Mouse (Mus musculus): ENCODE measurements around the gene Slc25a29.

The Slc25a29 gene

DNA sequence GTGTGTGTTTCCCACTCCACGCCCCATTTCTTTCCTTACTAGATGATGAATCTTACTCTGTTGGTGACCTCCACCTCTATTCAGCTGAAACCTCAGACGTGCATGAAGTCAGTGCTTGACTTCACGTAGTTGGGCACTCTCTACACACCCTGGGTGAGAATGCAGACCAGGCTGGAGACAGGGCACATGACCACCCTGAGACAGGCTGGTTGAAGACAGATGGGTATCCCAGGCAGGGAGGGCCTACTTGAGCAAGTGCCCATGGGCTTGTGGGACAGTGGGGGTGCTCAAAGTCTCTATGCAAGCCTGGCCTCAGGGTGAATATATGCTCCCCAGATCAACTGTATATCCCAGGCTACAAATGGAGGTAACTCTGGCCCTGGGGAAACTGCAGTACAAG is 1.3 kb downstream of the Slc25a29 start:
- no peak for DNase-seq (ENCODE audit: low read depth, low spot score)

DNA sequence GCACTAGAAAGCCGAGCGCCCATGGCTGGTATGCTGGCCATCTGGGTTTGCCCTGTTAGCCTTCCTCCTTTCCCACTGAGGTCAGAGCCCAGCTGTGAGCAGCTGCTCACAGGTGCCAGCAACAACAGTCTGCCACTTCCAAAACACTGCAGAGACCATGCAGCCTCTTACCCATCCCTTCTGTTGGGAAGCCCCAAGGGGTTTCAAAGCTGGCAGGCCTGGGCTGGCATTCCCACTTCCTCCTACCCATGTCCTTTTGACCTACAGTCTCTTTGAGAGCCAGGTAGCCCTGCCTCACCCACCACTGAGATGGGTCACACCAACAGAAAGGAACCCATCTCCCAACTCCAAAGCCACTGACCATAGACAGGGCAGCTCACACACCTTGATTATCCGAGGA is 2.3 kb downstream of the Slc25a29 start:
- no peak for DNase-seq (ENCODE audit: low read depth, low spot score)

DNA sequence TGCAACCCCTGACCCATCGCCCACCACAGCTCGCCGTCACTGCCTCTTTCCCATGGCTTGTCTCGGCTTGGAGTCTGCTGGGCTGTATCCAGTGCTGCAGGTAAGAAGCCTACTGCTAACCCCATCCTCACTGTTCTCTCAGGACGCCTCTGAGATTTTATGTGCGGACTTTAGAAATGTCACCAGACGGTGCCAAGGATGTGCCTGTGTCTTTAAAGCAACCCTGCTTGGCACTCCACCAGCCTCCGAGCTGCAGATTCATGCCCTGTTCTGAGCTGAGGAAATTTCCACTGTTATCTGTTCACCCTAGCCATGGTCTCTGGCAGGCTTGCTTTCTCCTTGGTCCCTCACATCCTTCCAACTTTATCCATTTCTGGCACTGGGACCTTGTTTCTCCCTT is 2.8 kb downstream of the Slc25a29 start:
- DNase-seq (ENCODE audit: low read depth, low spot score) = no peak

DNA sequence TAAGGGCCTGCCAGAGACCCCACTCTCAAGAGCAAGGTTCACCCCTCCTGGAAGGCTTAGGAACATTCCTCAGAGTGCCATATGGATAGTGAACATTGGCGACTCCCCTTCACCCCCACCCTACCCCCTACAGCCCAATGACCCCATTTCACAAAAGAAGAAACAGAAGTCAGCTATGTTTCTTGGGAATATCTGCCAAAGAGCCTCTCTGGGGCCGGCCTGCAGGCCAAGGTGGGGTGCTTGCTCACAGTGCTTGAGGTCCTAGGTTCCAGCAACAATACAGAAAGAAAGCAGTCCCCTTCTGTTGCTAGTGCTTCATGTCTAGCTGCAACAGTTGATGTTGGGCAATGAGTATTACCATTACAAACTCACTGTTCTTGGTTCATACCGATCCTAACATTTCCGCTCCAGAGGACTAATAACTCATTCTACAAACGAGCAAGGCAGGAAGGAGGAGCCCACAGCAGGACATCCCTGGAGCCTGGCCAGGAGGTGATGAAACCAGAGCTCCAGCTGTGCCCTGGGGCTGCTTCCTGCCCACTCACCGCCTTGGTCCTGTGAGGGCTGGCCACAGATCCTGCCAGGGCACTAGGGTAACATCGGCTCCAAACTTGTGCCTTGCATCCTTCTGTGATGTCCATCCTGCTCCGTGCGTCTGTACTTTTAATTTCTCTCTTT is 3.6 kb downstream of the Slc25a29 start:
- DNase-seq (ENCODE audit: low read depth, low spot score) = no peak

DNA sequence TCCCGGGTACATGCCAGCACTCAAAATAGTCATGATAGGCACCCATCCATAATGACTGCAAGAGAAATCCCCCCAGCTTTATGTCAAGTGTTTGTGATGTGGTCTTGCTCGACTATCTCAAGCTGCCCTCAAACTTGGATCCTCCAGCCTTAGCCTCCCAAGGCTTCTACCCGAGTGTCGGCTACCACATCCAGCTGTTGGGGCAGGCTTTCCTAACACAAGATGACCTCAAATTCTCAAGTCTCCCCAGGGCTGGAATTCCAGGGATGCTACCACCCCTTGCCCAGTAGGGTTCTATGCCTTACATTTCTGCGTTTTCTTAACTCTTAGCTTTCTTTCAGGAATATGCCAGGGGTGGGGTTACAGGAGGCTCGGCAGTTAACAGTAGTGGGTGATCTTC is 5.3 kb downstream of the Slc25a29 start:
- no peak for DNase-seq (ENCODE audit: low read depth, low spot score)

DNA sequence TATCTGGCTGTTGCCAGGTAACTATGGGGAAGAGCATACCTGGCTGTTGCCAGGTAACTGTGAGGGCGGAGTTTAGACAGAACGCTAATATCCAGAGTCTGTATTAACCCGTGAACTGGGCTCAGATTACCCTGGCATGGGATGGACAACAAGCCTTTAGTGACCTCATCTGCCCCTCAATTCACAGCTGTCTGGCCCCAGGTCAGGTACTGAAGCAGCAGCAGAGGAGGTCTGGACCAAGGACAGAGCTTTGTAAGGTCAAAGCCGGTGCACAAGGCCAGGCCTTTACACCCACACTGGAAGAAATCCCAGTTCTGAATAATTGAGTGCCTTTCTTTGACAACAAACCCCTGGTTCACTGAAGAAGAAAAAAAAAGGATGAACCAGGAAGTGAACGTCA is 6.0 kb downstream of the Slc25a29 start:
- no peak for DNase-seq (ENCODE audit: low read depth, low spot score)

DNA sequence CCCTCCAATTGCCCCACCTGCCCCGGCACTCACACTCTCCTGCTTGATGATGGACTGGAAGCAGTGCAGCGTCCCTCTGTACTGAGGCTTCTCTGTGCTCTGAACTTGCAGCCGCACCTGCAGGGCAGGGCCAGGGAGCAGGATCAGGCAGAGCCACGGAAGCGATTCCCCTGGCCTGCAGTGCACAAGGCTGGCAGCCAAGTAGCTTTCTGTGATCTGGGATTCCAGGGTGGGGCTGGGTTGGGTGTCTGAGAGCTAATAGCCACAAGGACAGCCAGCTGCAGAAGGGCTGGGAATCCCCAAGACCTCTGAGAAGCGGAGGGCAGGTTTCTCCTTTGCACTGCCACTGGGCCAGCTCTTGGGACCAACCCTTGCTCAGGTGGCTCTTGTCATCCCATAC is 8.0 kb downstream of the Slc25a29 start:
- no peak for DNase-seq (ENCODE audit: low read depth, low spot score)

DNA sequence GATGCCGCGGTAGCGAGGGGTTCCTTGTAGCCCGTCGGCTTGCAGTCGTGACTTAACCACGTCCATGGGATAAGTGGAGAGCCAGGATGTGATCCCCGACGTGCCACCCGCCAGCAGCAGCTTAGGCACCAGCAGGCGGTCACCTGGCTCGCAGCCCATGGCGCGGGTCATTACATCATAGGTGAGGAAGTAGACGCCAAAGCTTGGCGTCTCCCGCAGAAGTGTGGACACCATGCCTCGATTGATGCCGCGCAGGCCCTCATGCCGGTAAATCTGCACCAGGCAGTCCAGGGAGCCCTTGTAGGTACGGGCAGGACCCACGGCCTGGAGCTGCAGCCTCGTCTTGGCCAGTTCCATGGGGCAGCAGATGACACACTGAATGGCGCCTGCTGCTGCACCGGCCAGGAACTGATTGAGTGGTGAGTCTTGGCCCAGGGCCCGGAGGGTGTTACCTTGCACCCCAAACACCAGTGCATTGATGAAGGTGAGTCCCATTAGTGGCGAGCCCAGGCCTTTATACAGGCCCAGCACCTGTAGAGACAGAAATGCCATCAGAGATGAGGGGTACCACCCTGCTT is 8.6 kb downstream of the Slc25a29 start:
- no peak for DNase-seq (ENCODE audit: low read depth, low spot score)

DNA sequence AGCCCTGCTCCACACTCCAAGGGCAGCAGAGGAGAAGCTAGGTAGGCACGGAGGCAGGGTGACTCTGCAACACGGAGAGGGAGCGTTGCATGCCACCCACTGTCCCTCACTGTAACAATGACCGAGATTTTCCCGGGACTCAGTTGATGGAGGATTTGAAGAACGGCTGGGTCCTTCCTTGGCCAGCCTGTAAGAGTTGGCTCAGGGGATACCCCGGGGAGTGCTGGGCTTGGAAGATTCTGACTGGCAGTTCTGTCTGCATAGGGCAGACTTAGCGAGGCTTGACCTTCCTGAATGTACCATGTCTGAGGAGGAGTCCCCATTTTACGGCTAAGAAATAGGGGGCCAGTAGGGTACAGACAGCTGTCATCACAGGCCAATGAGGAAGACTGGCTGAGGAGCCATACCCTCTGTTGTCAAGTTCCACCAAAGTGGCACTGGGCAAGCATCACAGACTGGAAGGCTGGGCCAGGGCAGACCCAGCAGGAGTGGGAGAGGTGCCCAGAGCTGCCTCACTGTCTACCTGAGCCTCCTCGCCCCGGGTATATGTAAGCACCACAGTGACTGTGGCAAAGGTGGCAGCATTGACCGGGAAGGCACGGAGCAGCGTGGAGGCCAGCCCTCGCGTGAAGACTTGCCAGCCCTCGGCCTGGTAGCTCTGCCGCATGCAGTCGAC is 9.3 kb downstream of the Slc25a29 start:
- DNase-seq (ENCODE audit: low read depth, low spot score) = no peak

DNA sequence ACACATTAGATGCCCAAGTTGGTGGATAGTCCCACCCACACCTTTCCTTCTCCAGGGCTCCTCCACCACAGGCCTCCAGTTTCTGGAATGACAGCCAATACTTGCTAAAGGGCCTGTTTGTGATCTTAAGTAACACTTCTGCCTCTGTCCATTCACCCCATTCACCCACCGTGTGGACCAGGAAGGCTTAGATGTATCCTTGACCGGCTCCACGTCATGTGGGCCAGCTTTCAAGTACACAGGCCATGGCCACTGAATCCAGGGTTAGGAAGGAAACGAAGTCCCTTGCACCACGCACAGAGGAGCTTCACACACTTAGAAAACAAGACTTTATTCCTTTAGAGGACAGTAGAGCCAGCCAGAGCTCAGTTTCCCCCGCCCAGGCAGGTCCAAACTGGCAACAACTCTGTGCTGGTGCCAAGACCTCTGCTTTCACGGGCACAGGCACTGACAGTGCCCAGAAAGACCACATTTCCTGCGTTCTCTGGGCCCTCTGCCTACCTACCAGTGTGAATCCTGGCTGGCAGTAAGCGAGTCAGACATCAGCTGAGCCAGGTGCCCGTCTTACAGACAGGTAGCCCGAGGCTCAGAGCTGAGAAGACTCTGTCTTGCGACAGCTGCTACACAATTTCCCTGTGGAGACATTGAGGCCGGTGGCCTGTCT is 10.0 kb downstream of the Slc25a29 start:
- DNase-seq (ENCODE audit: low read depth, low spot score) = no peak

DNA sequence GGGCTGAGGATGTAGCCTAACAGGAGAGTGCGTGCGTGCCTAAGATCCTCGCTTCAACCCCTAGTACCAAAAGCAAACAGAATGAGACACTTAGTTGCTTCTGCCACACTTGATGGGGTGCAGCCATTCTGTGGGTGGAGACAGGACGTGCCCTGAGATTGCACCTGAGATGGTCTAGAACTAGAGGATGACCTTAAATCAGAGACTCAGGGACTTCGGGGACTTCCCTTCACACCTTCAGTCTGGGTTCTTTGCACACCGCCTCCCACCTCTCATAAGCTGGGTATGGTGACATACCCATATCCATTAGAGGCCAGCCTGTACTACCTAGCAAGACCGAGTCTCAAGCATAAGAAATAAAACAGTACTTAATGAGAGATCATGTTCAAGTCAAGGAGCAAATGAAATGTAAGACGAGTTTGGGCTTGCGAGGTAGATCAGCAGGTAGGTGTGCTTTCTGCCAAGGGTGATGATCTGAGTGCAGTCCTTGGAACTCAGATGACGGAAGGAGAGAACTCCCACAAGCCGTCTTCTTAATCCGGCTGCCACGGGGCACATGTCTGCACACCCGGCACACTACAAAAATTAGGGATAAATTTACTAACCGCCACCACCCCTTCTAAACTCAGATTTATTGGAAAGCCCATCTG is 11.3 kb downstream of the Slc25a29 start:
- DNase-seq (ENCODE audit: low read depth, low spot score) = no peak

DNA sequence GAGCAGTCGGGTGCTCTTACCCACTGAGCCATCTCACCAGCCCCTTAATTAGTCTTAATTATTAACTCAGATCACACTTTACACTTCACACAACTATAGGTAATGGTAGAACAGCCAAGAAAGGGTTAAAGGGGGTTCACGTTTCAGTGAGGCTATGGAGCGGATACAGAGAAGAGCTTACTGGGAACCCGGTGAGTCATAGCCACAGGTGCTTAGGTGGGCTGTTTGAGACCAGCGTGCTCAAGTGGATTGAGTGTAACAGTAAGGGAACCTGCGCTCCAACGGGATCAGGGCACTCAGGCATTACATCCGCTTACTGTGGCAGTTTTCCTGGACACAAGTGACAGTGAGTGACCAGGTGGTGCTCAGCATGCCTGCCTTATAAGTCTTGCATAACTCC is 12.6 kb downstream of the Slc25a29 start:
- DNase-seq (ENCODE audit: low read depth, low spot score) = no peak

DNA sequence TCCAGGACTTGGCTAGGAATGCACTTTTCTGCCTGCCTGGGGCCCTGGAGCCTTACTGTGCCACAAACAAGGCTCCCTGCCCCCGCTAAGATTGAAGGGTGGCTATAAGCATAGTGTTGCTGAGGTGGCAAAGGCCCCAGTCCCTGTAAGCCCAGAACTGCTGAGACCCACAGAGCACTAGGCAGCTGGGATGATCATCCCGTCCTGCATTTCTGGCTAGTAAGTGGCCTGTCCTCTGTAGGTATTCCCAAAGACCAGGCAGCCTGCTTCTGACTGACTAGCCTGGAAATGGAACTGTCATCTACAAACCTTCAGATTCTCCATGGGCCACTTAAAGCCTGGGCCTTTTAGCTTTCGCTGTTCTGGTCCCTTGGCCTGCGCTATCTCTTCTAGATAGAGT is 15.2 kb downstream of the Slc25a29 start:
- DNase-seq (ENCODE audit: low read depth, low spot score) = no peak

DNA sequence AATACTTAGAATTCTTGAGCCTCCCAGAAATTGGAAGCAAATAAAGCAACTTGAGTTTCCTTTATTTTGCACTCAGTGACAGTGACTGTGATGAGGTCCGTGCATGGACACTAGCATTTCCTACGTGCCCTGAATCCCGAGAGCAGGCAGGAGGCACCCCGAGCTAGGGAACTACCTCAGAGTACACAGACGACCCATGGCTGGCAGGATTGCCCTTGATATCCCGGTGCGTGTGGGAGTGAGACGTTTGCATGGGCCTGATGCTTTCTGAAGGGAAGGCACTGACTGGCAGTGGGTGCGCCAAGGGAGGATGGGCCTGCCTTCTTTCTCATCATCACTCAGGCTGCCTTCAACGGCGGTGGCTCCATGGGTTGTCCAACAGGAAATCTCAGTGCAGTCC is 19.1 kb downstream of the Slc25a29 start:
- no peak for DNase-seq (ENCODE audit: low read depth, low spot score)

DNA sequence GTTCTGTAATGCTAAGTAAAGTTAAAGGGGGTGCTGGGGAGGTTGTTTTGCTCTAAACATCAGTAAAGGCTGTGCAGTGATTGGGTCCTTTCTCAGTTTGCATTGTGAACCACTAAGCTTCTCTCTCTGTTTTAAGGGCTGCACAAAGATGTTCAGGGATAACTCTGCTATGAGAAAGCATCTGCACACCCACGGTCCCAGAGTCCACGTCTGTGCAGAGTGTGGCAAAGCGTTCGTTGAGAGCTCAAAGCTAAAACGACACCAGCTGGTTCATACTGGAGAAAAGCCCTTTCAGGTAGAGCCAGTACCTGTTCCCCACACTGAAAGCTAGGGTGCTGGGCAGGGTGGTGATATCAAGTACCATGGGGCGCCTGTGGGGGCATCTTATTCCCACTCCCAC is 21.2 kb downstream of the Slc25a29 start:
- no peak for DNase-seq (ENCODE audit: low read depth, low spot score)

DNA sequence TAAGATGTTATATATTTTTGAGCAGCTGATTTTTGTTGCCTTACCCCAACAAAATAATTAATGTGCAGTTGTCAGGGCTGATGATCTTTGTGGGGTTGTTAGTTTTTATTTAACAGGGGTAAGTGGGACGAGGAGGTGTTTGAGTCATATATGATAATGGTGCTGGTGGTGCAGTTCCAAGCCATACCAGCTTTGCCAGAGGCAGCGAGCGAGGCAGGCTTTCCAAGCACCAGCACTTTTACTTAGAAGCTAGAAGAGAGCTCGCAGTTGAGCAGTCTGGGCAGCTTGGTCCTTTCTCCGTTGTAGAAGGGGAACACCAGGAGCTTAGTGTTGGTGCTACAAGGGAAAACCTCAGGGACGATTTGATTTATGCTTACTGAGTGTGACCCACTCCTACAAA is 23.2 kb downstream of the Slc25a29 start:
- DNase-seq (ENCODE audit: low read depth, low spot score) = no peak

DNA sequence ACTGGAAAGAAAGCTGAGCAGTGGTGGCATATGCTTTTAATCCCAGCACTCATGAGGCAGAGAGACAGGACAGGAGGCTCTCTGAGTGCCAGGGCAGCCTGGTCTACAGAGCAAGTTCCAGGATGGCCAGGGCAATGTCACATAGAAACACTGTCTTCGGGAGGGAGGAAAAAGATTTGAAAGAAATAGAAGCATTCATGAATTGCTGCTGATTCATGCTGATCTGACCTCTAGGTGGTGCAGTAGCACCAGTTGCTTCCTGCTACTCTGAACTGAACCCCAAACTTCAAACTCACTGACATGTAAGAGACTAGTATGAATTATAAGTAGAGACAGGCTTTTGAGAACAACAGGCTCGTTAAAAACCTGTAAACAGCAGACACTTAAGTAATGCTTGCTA is 24.6 kb downstream of the Slc25a29 start:
- no peak for DNase-seq (ENCODE audit: low read depth, low spot score)

DNA sequence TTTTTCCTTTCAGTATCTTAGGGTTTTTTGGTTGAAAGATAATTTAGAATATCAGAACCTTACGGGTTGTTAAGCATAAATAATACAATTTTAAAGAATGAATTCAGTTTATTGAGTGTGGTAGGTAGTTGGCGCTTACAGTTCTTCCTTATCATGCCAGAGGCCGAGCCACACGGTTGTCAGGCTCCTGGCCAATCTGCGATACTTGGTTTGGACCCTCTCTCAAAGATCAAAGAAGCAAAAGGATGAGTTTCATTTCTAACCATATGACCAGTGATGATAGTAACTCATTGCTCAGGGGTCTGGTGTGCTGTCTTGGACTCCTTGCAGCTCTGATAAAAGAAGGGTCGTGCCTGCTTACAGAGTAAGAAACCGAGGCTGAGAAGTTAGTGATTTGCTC is 25.4 kb downstream of the Slc25a29 start:
- DNase-seq (ENCODE audit: low read depth, low spot score) = no peak

DNA sequence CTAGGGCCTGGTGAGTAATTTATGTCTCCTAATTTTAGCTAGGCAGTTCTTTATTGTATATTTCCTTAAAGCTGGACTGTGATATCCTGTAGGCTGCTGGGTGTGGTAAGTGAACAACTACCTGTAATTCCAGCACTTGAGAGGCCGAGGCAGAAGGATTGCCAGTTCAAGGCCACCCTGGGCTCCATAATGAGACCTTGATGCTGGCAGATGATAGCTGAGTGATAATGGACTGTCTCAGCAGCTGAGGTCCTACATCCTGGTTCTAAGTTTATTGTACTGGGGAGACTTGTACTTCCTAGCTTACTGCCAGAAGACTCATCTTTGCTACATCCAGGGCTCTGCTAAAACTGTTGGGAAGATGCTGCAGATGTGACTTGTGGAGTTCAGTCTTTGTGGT is 25.9 kb downstream of the Slc25a29 start:
- no peak for DNase-seq (ENCODE audit: low read depth, low spot score)

DNA sequence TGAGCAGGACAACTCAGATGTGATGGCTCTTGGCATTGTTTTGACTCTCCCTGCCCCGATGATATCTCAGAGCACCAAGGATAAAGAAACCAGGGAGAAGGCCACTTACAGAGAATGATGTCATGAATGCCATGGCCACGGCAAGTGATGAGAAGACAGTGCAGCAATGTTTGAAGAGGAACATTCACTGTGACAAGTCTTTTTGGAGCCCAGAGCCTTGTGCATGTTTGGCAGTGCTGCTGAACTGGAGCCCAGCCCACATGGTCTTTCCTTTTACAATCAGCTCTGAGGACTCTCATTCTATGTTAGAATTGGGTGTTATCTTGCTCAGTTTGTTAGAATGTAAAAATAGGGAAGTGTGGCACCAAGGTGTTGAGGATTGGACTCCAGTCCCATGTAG is 27.2 kb downstream of the Slc25a29 start:
- no peak for DNase-seq (ENCODE audit: low read depth, low spot score)

DNA sequence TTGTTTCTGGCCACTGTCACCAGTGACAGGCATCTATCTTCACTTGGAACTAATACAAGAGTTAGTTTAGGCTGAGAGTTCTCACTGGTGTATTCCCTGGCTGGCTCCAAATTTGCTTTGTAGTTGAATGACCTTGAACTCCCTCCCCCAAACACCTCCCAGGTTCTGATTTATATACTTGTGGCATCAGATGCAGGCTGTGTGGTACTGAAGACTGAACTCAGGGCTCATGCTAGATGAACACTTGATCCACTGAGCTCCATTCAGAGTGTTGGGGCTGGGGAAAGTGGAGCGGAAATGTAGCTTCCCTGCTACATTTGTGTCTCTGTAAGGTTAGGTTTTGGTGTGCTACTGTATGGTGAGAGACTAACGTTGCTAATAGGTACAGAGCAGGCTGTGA is 31.3 kb downstream of the Slc25a29 start:
- DNase-seq (ENCODE audit: low read depth, low spot score) = no peak

DNA sequence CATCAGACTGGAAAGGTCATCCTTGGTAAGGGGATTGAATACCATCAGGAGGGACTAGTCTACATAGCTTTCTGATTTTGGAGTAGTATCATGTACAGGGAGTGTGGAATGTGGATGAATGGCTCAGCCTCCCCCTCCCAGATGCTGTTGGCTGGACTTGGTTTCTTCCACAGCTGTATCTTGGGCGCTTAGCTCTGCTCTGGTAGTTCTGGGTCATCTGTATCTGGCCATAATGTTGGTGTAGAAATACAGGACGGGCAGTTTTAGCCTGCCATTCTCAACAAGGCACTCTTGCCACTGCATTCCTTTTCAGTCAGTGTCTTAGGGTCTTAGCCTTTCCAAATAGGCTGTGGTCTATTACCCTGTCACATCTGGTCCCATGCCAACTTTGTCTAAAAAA is 34.1 kb downstream of the Slc25a29 start:
- no peak for DNase-seq (ENCODE audit: low read depth, low spot score)

Measured in forelimb bud, embryonic 11.5 days (tissue).